Mouse (Mus musculus) limb, embryonic 14.5 days (tissue): ENCODE results near the gene Rpl9. TPM values are rescaled to one million over a fixed set of nuclear protein-coding genes. Genes with fewer than 3 reads are reported as not detected.

Source experiments
- ATAC-seq: fragments of 200-750 bp; cut with Nextera tagmentation; 2 replicates; pipeline ENCODE4 v1.8.0; 2017; ENCODE audit warnings: low read depth, moderate number of reproducible peaks, moderate TSS enrichment; ENCODE audit not compliant: low FRiP score
- DNase-seq: peaks from one replicate; pipeline ENCODE4 v3.0.0-alpha.2; 2015; ENCODE audit warnings: low spot score
- H3K27ac ChIP-seq: fragments of 300-500 bp; sonication (generic); replicated peaks from 2 replicates; pipeline ENCODE4 v1.5.1; 2014; ENCODE audit warnings: low read depth, mild to moderate bottlenecking, low read length, moderate library complexity, mixed read lengths
- H3K27me3 ChIP-seq: fragments of 300-500 bp; sonication (generic); 2 replicates; pipeline ENCODE4 v1.6.1; 2014; ENCODE audit warnings: low read length, mixed read lengths; ENCODE audit not compliant: control insufficient read depth, insufficient read depth
- H3K36me3 ChIP-seq: fragments of 300-500 bp; sonication (generic); 2 replicates; pipeline ENCODE4 v1.6.1; 2014; ENCODE audit warnings: mild to moderate bottlenecking, low read length, moderate library complexity, mixed read lengths; ENCODE audit not compliant: control insufficient read depth, insufficient read depth
- H3K4me1 ChIP-seq: fragments of 300-500 bp; sonication (generic); 2 replicates; pipeline ENCODE4 v1.6.1; 2014; ENCODE audit warnings: antibody characterized with exemption, low read length, mixed read lengths; ENCODE audit not compliant: control insufficient read depth, insufficient read depth
- H3K4me2 ChIP-seq: fragments of 300-500 bp; sonication (generic); replicated peaks from 2 replicates; pipeline ENCODE4 v1.6.1; 2014; ENCODE audit warnings: low read depth, mild to moderate bottlenecking, low read length, moderate library complexity; ENCODE audit not compliant: severe bottlenecking
- H3K4me3 ChIP-seq: fragments of 300-500 bp; sonication (generic); replicated peaks from 2 replicates; pipeline ENCODE4 v1.5.1; 2014; ENCODE audit warnings: low read length
- H3K9ac ChIP-seq: fragments of 300-500 bp; sonication (generic); 2 replicates; pipeline ENCODE4 v1.6.1; 2014; ENCODE audit warnings: mild to moderate bottlenecking, low read depth, low read length, moderate library complexity; ENCODE audit not compliant: severe bottlenecking
- H3K9me3 ChIP-seq: fragments of 300-500 bp; sonication (generic); 2 replicates; pipeline ENCODE4 v1.6.1; 2016; ENCODE audit warnings: low read length; ENCODE audit not compliant: control insufficient read depth
- POLR2A ChIP-seq: fragments of 200-500 bp; IDR thresholded peaks from 2 replicates; pipeline ENCODE4 v1.8.0; 2012; ENCODE audit warnings: inconsistent platforms, mild to moderate bottlenecking, moderate library complexity, borderline replicate concordance; ENCODE audit not compliant: insufficient read depth, insufficient read length; ENCODE audit errors: extremely low read depth
- WGBS: fragments of 180-500 bp; shearing (Covaris S2); extraction: QIAGEN DNeasy Blood & Tissue Kit; methylation state at CpG from one replicate; pipeline ENCODE4 v1.1.7; 2014; 5-methylcytosine and 5-hydroxymethylcytosine counted together
- polyA plus RNA-seq, 2 experiments: library from polyadenylated mRNA; depleted of rRNA in 1 of 2; stranded (reverse) in 1 of 2; unstranded in 1 of 2; fragments of >200 nt; fragmentation: Nextera tagmentation in 1 of 2; extraction: Ambion mirVana in 1 of 2; gene quantifications; 2 replicates each; pipeline versions ENCODE4 v1.2.1 to v1.2.3; 2012 to 2014

Gene Rpl9
- polyA plus RNA-seq, 2 experiments, result 1,134 to 1,347 TPM

- Histone ChIP-seq H3K27me3 (no peaks in the 10 kb centered on the region), H3K9me3 (no peaks in the 10 kb centered on the region), H3K4me1 (no peaks in the 10 kb centered on the region), H3K4me2 (no peak overlapping the region), H3K27ac (no peak overlapping the region), H3K9ac (no peak overlapping the region), H3K4me3 (no peak overlapping the region), H3K36me3 (peaks cover 70% of the 10 kb centered on the region)
- DNase-seq, result peak; percentile 60
- ATAC-seq, result peak; percentile 50; the same call in 1 of the 2 replicates
- 0 out of 2 replicates have a peak, but pooled peaks have one; percentile 31 for TF ChIP-seq POLR2A
- 33% methylated on average over 2 of the region's 2 CpGs for WGBS
These were observed 10.2 kb upstream of the Rpl9 start for GRCm38 (mm10) chr5:65401251-65401994.

GRCm38 (mm10) chr5:65394425-65394824 is 3.2 kb upstream of the Rpl9 start:
- Histone ChIP-seq H3K9ac (no peak overlapping the region), H3K4me1 (peaks cover 13% of the 10 kb centered on the region), H3K4me2 (no peak overlapping the region), H3K4me3 (no peak overlapping the region), H3K36me3 (peaks cover 48% of the 10 kb centered on the region), H3K9me3 (no peaks in the 10 kb centered on the region), H3K27me3 (no peaks in the 10 kb centered on the region), H3K27ac (no peak overlapping the region)
- WGBS, result 92% methylated on average over 7 of the region's 7 CpGs
- ATAC-seq (no peak), DNase-seq (no peak)
- no peak for TF ChIP-seq POLR2A

- peak overlapping the region; percentile 99 for H3K9ac ChIP-seq
- peak overlapping the region; percentile 67; the same call in 1 of the 2 replicates for H3K27ac ChIP-seq
- no peak for TF ChIP-seq POLR2A
- H3K4me1 ChIP-seq, result peaks cover 15% of the 10 kb centered on the region
- H3K36me3 ChIP-seq, result peaks cover 52% of the 10 kb centered on the region
- no peaks in the 10 kb centered on the region for H3K9me3 ChIP-seq
- 3% methylated on average over 12 of the region's 12 CpGs for WGBS
- H3K4me3 ChIP-seq, result peak overlapping the region; percentile 99
- 0 out of 2 replicates have a peak, but pooled peaks have one; percentile 55 for ATAC-seq
- DNase-seq, result peak; percentile 54
- no peaks in the 10 kb centered on the region for H3K27me3 ChIP-seq
- peak overlapping the region; percentile 74 for H3K4me2 ChIP-seq
These were observed 509 bp upstream of the Rpl9 start for GRCm38 (mm10) chr5:65391753-65392152.

- H3K36me3 ChIP-seq, result peaks cover 34% of the 10 kb centered on the region
- no peaks in the 10 kb centered on the region for H3K27me3 ChIP-seq
- H3K27ac ChIP-seq, result no peak overlapping the region
- DNase-seq (no peak), ATAC-seq (no peak)
- 77% methylated on average over 6 of the region's 6 CpGs for WGBS
- TF ChIP-seq POLR2A, result no peak
- no peak overlapping the region for H3K9ac ChIP-seq
- H3K9me3 ChIP-seq, result no peaks in the 10 kb centered on the region
- H3K4me3 ChIP-seq, result no peak overlapping the region
- peaks cover 14% of the 10 kb centered on the region for H3K4me1 ChIP-seq
- H3K4me2 ChIP-seq, result no peak overlapping the region
These were observed 4.0 kb downstream of the Rpl9 start for GRCm38 (mm10) chr5:65387008-65387867.

- no peak for TF ChIP-seq POLR2A
- peaks cover 11% of the 10 kb centered on the region for H3K4me1 ChIP-seq
- no peaks in the 10 kb centered on the region for H3K27me3 ChIP-seq
- H3K9ac ChIP-seq, result no peak overlapping the region
- no peak overlapping the region for H3K4me2 ChIP-seq
- no peaks in the 10 kb centered on the region for H3K9me3 ChIP-seq
- no peak for DNase-seq
- 73% methylated on average over 2 of the region's 2 CpGs for WGBS
- H3K27ac ChIP-seq, result no peak overlapping the region
- no peak overlapping the region for H3K4me3 ChIP-seq
- H3K36me3 ChIP-seq, result peaks cover 34% of the 10 kb centered on the region
- no peak for ATAC-seq
These were observed 5.5 kb downstream of the Rpl9 start for GRCm38 (mm10) chr5:65385704-65386103.
